Mouse (Mus musculus): ENCODE data around the gene Vps50.

DNA sequence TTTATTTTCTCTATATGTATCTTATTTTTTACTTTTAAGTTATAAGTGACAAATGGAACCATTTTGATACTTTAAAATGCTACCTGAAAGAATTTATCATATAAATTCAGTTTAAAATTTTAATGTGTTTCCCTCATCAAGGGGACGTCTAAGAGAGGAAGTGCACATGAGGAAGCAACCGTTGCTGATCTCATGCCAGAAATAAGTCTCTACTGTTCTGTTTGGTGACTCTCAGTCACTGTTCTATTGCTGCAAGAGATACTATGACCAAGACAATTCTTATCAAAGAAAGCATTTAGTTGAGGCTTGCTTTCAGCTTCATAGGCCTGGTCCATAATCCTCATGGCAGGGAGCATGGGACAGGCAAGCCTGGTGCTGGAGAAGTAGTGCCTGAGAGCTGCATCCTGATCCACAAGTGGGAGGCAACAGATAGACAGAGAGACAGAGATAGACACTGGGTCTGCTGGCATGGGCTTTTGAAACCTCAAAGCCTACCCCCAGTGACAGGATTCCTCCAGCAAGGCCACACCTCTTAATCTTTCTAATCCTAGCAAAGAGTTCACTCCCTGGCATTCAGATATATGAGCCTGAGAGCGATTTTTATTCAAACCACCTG, 92.2 kb downstream of the Vps50 start:
- no peak for TF ChIP-seq EP300 (IDR thresholded peaks at IDR 0.05; ENCODE audit: low read length)
- no peak for TF ChIP-seq USF1 (IDR thresholded peaks at IDR 0.05; ENCODE audit: low read depth, low read length)
- no peak for TF ChIP-seq ETS1 (conservative IDR thresholded peaks at IDR 0.05; ENCODE audit: low read depth, low read length)
- TF ChIP-seq E2F4 (IDR thresholded peaks at IDR 0.05; ENCODE audit: insufficient replicate concordance, low read depth, low read length) = no peak
- no peak for TF ChIP-seq TCF12 (IDR thresholded peaks at IDR 0.05; ENCODE audit: low read depth, low read length)
- TF ChIP-seq MAX (IDR thresholded peaks at IDR 0.05; ENCODE audit: low read length) = no peak
- no peak for TF ChIP-seq CTCF (conservative IDR thresholded peaks at IDR 0.05 in 1 of 2, IDR thresholded peaks at IDR 0.05 in 1 of 2; ENCODE audit: low read depth in 2 of 2, low read length in 2 of 2)
- no peak for TF ChIP-seq POLR2A (IDR thresholded peaks at IDR 0.05; ENCODE audit: low read depth, low read length)
- TF ChIP-seq JUND (conservative IDR thresholded peaks at IDR 0.05; ENCODE audit: low read depth, low read length) = no peak
- no peak for TF ChIP-seq HCFC1 (IDR thresholded peaks at IDR 0.05; ENCODE audit: low read depth, low read length)

Data from CH12.LX (cell line).